Mouse (Mus musculus) cerebellum, adult 2 months (tissue): Measurements from ENCODE around the gene Fam49a. TPM values are rescaled to one million over a fixed set of nuclear protein-coding genes. Genes with fewer than 3 reads are reported as not detected.

Experiments
- DNase-seq, 2 experiments: peaks; one replicate each; pipeline ENCODE4 v3.0.0; 2021
- H3K27ac ChIP-seq: fragments of 200-500 bp; 2 replicates; pipeline ENCODE4 v1.5.1; 2012; ENCODE audit warnings: low read length, control low read depth, inconsistent platforms; ENCODE audit not compliant: insufficient read depth
- H3K27me3 ChIP-seq: fragments of 200-500 bp; 2 replicates; pipeline ENCODE4 v1.6.1; 2012; ENCODE audit warnings: inconsistent platforms, mild to moderate bottlenecking, low read length, moderate library complexity; ENCODE audit not compliant: control insufficient read depth, insufficient read depth
- H3K4me1 ChIP-seq: fragments of 200-500 bp; 2 replicates; pipeline ENCODE4 v1.6.1; 2011; ENCODE audit warnings: low read length; ENCODE audit not compliant: control insufficient read depth, insufficient read depth
- H3K4me3 ChIP-seq: fragments of 200-500 bp; replicated peaks from 2 replicates; pipeline ENCODE3; 2011; ENCODE audit warnings: mild to moderate bottlenecking, low read depth, low read length, control low read depth; ENCODE audit not compliant: insufficient read depth
- CTCF ChIP-seq: fragments of 200-500 bp; IDR thresholded peaks from 2 replicates; pipeline ENCODE4 v1.5.1; 2011; ENCODE audit warnings: low read depth, mild to moderate bottlenecking, control low read depth, low read length, moderate library complexity, borderline replicate concordance; ENCODE audit not compliant: insufficient read depth
- POLR2A ChIP-seq: fragments of 200-500 bp; IDR thresholded peaks from 2 replicates; pipeline ENCODE4 v1.6.1; 2011; ENCODE audit warnings: low read length, control low read depth, borderline replicate concordance; ENCODE audit not compliant: insufficient read depth
- WGBS: fragments of 180-500 bp; shearing (Covaris S2); methylation state at CpG from one replicate; pipeline ENCODE4 v1.1.7; 2018; 5-methylcytosine and 5-hydroxymethylcytosine counted together
- polyA plus RNA-seq: library from polyadenylated mRNA; depleted of rRNA; stranded (reverse); fragments of >200 nt; gene quantifications from 2 replicates; pipeline ENCODE4 v1.2.3, GENCODE M21; 2012

The Fam49a gene
- polyA plus RNA-seq, 1 experiment: 19.6 TPM

DNA sequence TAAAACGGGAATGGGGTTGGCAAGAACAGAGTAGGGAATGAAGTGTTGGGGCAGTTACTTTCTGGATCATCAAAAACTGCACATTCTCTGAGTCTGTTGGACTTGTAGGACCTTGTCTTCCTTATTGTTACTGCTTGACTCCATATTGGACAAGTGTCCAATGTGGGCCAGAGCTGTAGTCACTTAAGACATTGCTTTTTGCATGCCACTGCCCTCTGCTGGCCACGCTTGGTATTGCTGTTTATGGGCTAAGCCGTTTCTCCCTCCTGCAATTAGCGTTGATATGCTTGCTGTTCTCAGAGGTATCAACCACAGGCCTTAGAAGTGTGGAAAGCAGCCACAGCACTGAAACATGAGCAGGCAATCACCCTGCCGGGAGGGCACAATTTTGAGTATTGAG is 150.7 kb downstream of the Fam49a start:
- Histone ChIP-seq H3K4me1 (no peaks in the 10 kb centered on the region), H3K27ac (no peak overlapping the region), H3K27me3 (no peaks in the 10 kb centered on the region), H3K4me3 (no peak overlapping the region)
- TF ChIP-seq POLR2A (no peak), CTCF (peak; percentile 86)
- WGBS: 38% methylated on average over 5 of the region's 5 CpGs
- DNase-seq: peak; percentile 59 to 77

GRCm38 (mm10) chr12:12420423-12420822 is 158.5 kb downstream of the Fam49a start:
- no peak overlapping the region for H3K27ac ChIP-seq
- H3K4me3 ChIP-seq: no peak overlapping the region
- TF ChIP-seq CTCF: no peak
- TF ChIP-seq POLR2A: no peak
- 3% methylated on average over 2 of the region's 2 CpGs for WGBS
- no peak for DNase-seq
- no peaks in the 10 kb centered on the region for H3K4me1 ChIP-seq
- H3K27me3 ChIP-seq: no peaks in the 10 kb centered on the region

DNA sequence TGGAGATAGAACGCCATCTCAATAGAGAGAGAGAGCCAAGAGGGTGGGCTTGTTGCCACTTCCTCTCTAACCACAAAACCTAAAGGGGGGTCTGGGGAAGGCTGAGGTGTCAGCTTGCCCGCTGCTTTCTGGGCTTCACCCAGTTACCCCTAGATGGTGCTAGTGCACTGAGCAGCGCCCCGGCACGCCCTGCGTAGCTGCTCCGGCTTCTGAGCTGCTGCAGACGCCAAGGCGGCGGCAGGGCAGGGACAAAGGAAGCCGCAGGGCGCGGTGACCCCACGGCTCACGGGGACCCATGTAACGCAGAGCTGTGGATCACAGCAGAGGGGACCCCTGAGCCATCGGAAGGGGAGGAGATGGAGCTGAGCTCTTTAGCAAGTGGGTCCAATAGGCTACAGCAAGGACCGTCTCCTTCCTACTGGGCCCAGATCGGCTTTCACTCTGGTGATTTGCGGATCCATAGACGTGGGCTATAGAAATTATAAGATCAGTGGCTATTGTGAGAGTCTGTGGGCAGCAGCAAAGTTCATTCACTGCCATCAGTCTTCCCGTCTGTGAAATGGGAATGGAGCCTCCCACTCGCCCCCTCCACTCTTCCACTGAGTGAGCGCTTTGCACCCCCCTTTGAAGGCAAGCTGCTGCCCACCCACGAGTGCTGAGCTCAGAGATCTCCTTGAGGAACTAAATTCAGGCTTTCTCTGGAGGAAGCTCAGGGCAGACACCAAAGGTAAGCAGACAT is 159.1 kb downstream of the Fam49a start:
- DNase-seq: peak; percentile 74 to 82
- WGBS: 9% methylated on average over 25 of the region's 25 CpGs
- H3K4me3 ChIP-seq: peak overlapping the region; percentile 62
- H3K27ac ChIP-seq: no peak overlapping the region
- H3K4me1 ChIP-seq: no peaks in the 10 kb centered on the region
- H3K27me3 ChIP-seq: no peaks in the 10 kb centered on the region
- TF ChIP-seq CTCF (peak; percentile 92), POLR2A (no peak)

- 93% methylated on average over 8 of the region's 8 CpGs for WGBS
- TF ChIP-seq CTCF (no peak), POLR2A (no peak)
- H3K27me3 ChIP-seq: no peaks in the 10 kb centered on the region
- no peaks in the 10 kb centered on the region for H3K4me1 ChIP-seq
- no peak overlapping the region for H3K27ac ChIP-seq
- no peak overlapping the region for H3K4me3 ChIP-seq
- no peak for DNase-seq
Measured at GRCm38 (mm10) chr12:12421580-12421878, 159.6 kb downstream of the Fam49a start.

DNA sequence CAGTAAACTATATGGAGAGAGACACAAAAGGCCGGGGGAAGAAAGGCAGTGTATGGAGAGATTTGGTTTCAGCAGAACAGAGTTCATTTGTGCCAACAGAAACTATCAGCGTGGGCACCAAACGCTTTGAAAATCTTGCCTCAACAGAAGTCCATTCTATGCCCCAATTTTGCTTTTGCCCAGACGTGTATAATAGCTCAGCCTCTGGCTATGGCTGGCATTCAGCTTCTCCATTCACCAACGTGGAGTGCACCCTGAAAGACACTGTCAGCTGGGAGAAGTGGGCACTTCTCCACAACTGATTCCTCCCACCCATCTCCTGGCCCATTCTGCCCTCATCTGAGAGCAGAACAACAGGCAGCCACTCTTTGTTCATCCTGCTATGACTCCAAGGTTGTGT is 163.2 kb downstream of the Fam49a start:
- Histone ChIP-seq H3K4me3 (no peak overlapping the region), H3K4me1 (no peaks in the 10 kb centered on the region), H3K27me3 (no peaks in the 10 kb centered on the region), H3K27ac (no peak overlapping the region)
- 38% methylated on average over 5 of the region's 5 CpGs for WGBS
- TF ChIP-seq POLR2A: no peak
- TF ChIP-seq CTCF: no peak
- DNase-seq: no peak

GRCm38 (mm10) chr12:12427285-12427684 is 165.3 kb downstream of the Fam49a start:
- 95% methylated on average over 1 of the region's 1 CpGs for WGBS
- Histone ChIP-seq H3K27ac (no peak overlapping the region), H3K4me3 (no peak overlapping the region), H3K27me3 (no peaks in the 10 kb centered on the region), H3K4me1 (no peaks in the 10 kb centered on the region)
- DNase-seq: no peak
- TF ChIP-seq POLR2A: no peak
- no peak for TF ChIP-seq CTCF

DNA sequence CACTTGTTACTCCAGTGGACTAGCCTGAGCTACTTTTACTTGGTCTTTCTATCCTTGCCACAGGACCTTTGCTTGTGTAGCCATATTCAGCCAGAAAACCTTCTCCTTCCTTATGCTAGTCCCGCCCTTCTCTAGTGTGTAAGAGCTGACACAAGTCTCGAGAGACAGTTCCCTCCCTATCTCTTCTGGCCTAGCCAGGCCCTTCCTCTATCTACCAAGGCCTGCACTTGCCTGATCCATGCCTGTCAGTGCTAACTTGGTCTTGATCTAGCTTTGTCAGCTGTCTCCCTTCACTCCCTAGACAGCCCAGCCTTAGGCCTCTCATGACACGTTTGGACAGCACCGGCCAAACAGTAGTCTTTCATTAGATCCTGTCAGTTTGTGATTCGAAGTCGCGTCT is 166.9 kb downstream of the Fam49a start:
- H3K4me1 ChIP-seq: no peaks in the 10 kb centered on the region
- H3K4me3 ChIP-seq: no peak overlapping the region
- 92% methylated on average over 7 of the region's 7 CpGs for WGBS
- no peak overlapping the region for H3K27ac ChIP-seq
- no peaks in the 10 kb centered on the region for H3K27me3 ChIP-seq
- DNase-seq: no peak
- no peak for TF ChIP-seq POLR2A
- no peak for TF ChIP-seq CTCF
